Mouse (Mus musculus) thymus, postnatal 0 days (tissue): ENCODE measurements around the gene Habp2. TPM values are rescaled to one million over a fixed set of nuclear protein-coding genes. Genes with fewer than 3 reads are reported as not detected.
"Not testable (repeated sequence)": the region's sequence is repeated elsewhere in the genome, so short reads cannot be mapped to it uniquely, and the experiment has no call there.

Source experiments
- DNase-seq: peaks from one replicate; pipeline ENCODE4 v3.0.0-alpha.2; 2015; ENCODE audit warnings: low spot score
- polyA plus RNA-seq: library from polyadenylated mRNA; unstranded; fragments of >200 nt; fragmentation: Nextera tagmentation; extraction: Ambion mirVana; gene quantifications from 2 replicates; pipeline ENCODE4 v1.2.1, GENCODE M21; 2015

The Habp2 gene
- polyA plus RNA-seq, 1 experiment from 2014 or later: 0.20 TPM

GRCm38 (mm10) chr19:56356480-56357373 is 69.8 kb downstream of the Habp2 start:
- peak; percentile 58 for DNase-seq

- not testable (repeated sequence) for DNase-seq
Observed at GRCm38 (mm10) chr19:56357374-56357708, 70.4 kb downstream of the Habp2 start.

- DNase-seq: no peak
Observed at GRCm38 (mm10) chr19:56358890-56359289, 72.0 kb downstream of the Habp2 start.

GRCm38 (mm10) chr19:56363721-56364460 is 77.0 kb downstream of the Habp2 start:
- peak; percentile 62 for DNase-seq

- DNase-seq: no peak
Observed at GRCm38 (mm10) chr19:56364563-56364962, 77.6 kb downstream of the Habp2 start.

GRCm38 (mm10) chr19:56366168-56366567 is 79.2 kb downstream of the Habp2 start:
- no peak for DNase-seq

- no peak for DNase-seq
Observed at GRCm38 (mm10) chr19:56366625-56367024, 79.7 kb downstream of the Habp2 start.

GRCm38 (mm10) chr19:56367778-56368177 is 80.8 kb downstream of the Habp2 start:
- no peak for DNase-seq

- no peak for DNase-seq
Observed at GRCm38 (mm10) chr19:56368912-56369311, 82.0 kb downstream of the Habp2 start.

Other genes starting within 250 kb of the Habp2 start
- gene Nrap, start 102.9 kb downstream of the Habp2 start, polyA plus RNA-seq: 0.15 and 0.22 TPM in 2 replicates
- gene Casp7, start 110.0 kb downstream of the Habp2 start, polyA plus RNA-seq: 35.1 and 36.5 TPM in 2 replicates
- gene Plekhs1, start 174.5 kb downstream of the Habp2 start, polyA plus RNA-seq: 0.52 and 0.58 TPM in 2 replicates